Mouse (Mus musculus): ENCODE data around the gene Xrcc5. TPM values are rescaled to one million over a fixed set of nuclear protein-coding genes. Genes with fewer than 3 reads are reported as not detected.
A peak's percentile ranks its signal among the peaks of the same experiment; 100 is the strongest.

Xrcc5 gene
- polyA plus RNA-seq (2016; fragmentation: Nextera tagmentation; extraction: Ambion mirVana): 45.0 and 45.2 TPM in 2 replicates

- H3K4me3 ChIP-seq (replicated peaks): peak within 1 kb of the TSS; percentile 56
- ATAC-seq (ENCODE audit: low FRiP score): peak; percentile 96
- H3K4me2 ChIP-seq: peak within 1 kb of the TSS; percentile 64
- H3K9me3 ChIP-seq: no peaks in the 10 kb centered on the region
- H3K9ac ChIP-seq: peak within 1 kb of the TSS; percentile 73
- H3K27me3 ChIP-seq: no peaks in the 10 kb centered on the region
- H3K27ac ChIP-seq: peak within 1 kb of the TSS; percentile 90
- 0 out of 2 replicates have a peak, but pooled peaks cover 10% of the 10 kb centered on the region for H3K36me3 ChIP-seq (replicated peaks)
- WGBS: under 1% methylated on average over 21 of the region's 21 CpGs
- peaks cover 20% of the 10 kb centered on the region for H3K4me1 ChIP-seq
Measured at GRCm38 (mm10) chr1:72307317-72307798, at the start of gene Xrcc5. Gene Xrcc5, plus strand, starts transcription at chr1:72307421.

DNA sequence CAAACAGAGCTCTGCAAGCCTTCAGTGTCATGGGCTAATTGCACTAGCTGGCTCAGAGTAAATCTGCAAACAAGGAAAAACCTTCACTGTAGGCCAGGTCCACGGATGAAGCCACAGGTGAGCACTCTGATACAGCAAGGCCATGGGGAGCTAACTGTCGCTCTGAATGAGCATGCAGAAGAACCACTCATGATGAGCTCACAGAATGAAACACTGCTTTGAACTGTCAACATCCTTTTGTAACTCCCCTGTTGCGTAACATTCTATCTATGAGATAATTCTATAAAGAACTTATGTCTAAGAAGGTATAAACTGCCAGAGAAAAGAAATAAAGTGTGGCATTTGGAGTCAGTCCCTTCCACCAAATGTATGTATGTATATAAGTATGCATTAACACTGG is 44.1 kb upstream of the Xrcc5 start:
- Histone ChIP-seq H3K9ac (no peak overlapping the region), H3K4me1 (peaks cover 11% of the 10 kb centered on the region), H3K27me3 (no peaks in the 10 kb centered on the region), H3K4me2 (no peak overlapping the region), H3K9me3 (no peaks in the 10 kb centered on the region), H3K36me3 (replicated peaks) (peaks cover 5% of the 10 kb centered on the region; the same call in 1 of the 2 replicates), H3K4me3 (replicated peaks) (no peak overlapping the region), H3K27ac (no peak overlapping the region)
- 94% methylated on average over 3 of the region's 3 CpGs for WGBS
- no peak for ATAC-seq (ENCODE audit: low FRiP score)

- Histone ChIP-seq H3K27ac (no peak overlapping the region), H3K4me2 (no peak overlapping the region), H3K4me3 (replicated peaks) (no peak overlapping the region), H3K27me3 (no peaks in the 10 kb centered on the region), H3K9me3 (no peaks in the 10 kb centered on the region), H3K36me3 (replicated peaks) (peaks cover 5% of the 10 kb centered on the region; the same call in 1 of the 2 replicates), H3K9ac (no peak overlapping the region), H3K4me1 (no peaks in the 10 kb centered on the region)
- no peak for ATAC-seq (ENCODE audit: low FRiP score)
- WGBS: 94% methylated on average over 3 of the region's 3 CpGs
Measured at GRCm38 (mm10) chr1:72278085-72278484, 29.1 kb upstream of the Xrcc5 start.

GRCm38 (mm10) chr1:72282604-72283003 is 24.6 kb upstream of the Xrcc5 start:
- Histone ChIP-seq H3K4me1 (peaks cover 26% of the 10 kb centered on the region), H3K36me3 (replicated peaks) (no peaks in the 10 kb centered on the region), H3K27ac (no peak overlapping the region), H3K4me2 (no peak overlapping the region), H3K9me3 (no peaks in the 10 kb centered on the region), H3K4me3 (replicated peaks) (no peak overlapping the region), H3K9ac (no peak overlapping the region), H3K27me3 (no peaks in the 10 kb centered on the region)
- 86% methylated on average over 1 of the region's 1 CpGs for WGBS
- no peak for ATAC-seq (ENCODE audit: low FRiP score)

- WGBS: under 1% methylated on average over 30 of the region's 30 CpGs
- peak within 1 kb of the TSS; percentile 74 for H3K27ac ChIP-seq
Measured at GRCm38 (mm10) chr1:72283992-72284485, 23.2 kb upstream of the Xrcc5 start, which contains the start of the genes Pecr and Tmem169. Gene Pecr, minus strand, starts transcription at chr1:72284314. Gene Tmem169, plus strand, starts transcription at chr1:72284369.

DNA sequence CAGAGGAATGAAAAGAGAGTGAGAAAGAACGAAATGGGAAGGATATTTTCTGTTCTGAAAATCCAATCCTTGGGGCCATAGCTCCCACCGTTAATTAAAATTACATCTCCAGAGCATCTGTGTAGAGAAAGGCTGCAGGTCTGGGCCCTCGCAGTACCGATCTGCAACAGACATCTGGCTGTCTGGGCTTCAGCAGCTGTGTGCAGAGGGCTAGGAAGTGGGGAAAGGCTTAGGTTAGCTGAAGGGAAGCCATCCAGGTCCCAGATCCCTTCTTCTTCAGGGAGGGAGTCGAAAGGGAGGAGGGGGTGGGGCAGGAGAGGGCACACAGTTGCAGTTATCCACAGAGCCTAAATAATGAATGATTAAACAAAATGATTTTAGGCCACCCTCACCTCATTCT is 22.7 kb upstream of the Xrcc5 start:
- Histone ChIP-seq H3K36me3 (replicated peaks) (no peaks in the 10 kb centered on the region), H3K9ac (peak overlapping the region; percentile 63)
- WGBS: 5% methylated on average over 5 of the region's 5 CpGs

More at GRCm38 (mm10) chr1:72283992-72284485, 23.2 kb upstream of the Xrcc5 start, which contains the start of the genes Pecr and Tmem169:
- Histone ChIP-seq H3K4me1 (peaks cover 27% of the 10 kb centered on the region), H3K9me3 (no peaks in the 10 kb centered on the region), H3K36me3 (replicated peaks) (no peaks in the 10 kb centered on the region), H3K9ac (peak within 1 kb of the TSS; percentile 63), H3K27me3 (no peaks in the 10 kb centered on the region), H3K4me2 (peak within 1 kb of the TSS; percentile 80), H3K4me3 (replicated peaks) (peak within 1 kb of the TSS; percentile 54)
- ATAC-seq (ENCODE audit: low FRiP score): peak; percentile 99

DNA sequence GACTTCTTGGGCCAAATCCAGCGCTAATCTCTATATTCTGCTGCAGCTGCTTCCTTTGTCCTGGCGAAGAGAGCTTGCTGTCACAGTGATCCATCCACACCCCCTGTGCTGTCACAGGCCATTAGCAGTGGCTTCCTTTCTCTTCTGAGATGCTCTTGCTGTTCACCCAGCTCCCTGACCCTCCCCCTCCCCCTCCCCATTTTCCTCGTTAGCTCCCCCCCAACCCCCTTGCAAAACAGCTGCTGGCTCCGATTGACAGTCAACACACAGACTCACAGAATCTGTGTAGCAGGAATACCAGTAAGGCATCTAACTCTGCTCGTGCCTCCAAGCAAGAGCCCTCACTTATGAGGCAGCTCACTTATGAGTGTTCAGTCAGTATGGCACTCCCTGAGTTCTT is 20.3 kb upstream of the Xrcc5 start:
- no peaks in the 10 kb centered on the region for H3K36me3 ChIP-seq (replicated peaks)
- no peaks in the 10 kb centered on the region for H3K9me3 ChIP-seq
- peak overlapping the region; percentile 83 for H3K27ac ChIP-seq
- H3K4me2 ChIP-seq: peak overlapping the region; percentile 80; the same call in 1 of the 2 replicates
- WGBS: 14% methylated on average over 5 of the region's 5 CpGs
- H3K9ac ChIP-seq: 0 out of 2 replicates have a peak overlapping the region, but pooled peaks have one; percentile 21
- no peak overlapping the region for H3K4me3 ChIP-seq (replicated peaks)
- ATAC-seq (ENCODE audit: low FRiP score): peak; percentile 69
- H3K27me3 ChIP-seq: no peaks in the 10 kb centered on the region
- peaks cover 27% of the 10 kb centered on the region for H3K4me1 ChIP-seq

More for the DNA sequence above, 22.7 kb upstream of the Xrcc5 start:
- peak; percentile 51 for ATAC-seq (ENCODE audit: low FRiP score)
- no peaks in the 10 kb centered on the region for H3K27me3 ChIP-seq
- peak overlapping the region; percentile 80 for H3K4me2 ChIP-seq
- H3K4me1 ChIP-seq: peaks cover 27% of the 10 kb centered on the region
- H3K4me3 ChIP-seq (replicated peaks): peak overlapping the region; percentile 54
- H3K9me3 ChIP-seq: no peaks in the 10 kb centered on the region
- peak overlapping the region; percentile 74 for H3K27ac ChIP-seq

GRCm38 (mm10) chr1:72287893-72288292 is 19.3 kb upstream of the Xrcc5 start:
- H3K4me2 ChIP-seq: no peak overlapping the region

GRCm38 (mm10) chr1:72288527-72289150 is 18.6 kb upstream of the Xrcc5 start:
- no peak for ATAC-seq (ENCODE audit: low FRiP score)
- no peaks in the 10 kb centered on the region for H3K9me3 ChIP-seq
- no peak overlapping the region for H3K4me3 ChIP-seq (replicated peaks)
- 93% methylated on average over 4 of the region's 4 CpGs for WGBS
- no peak overlapping the region for H3K9ac ChIP-seq
- H3K27ac ChIP-seq: no peak overlapping the region
- no peaks in the 10 kb centered on the region for H3K27me3 ChIP-seq
- H3K4me2 ChIP-seq: no peak overlapping the region
- no peaks in the 10 kb centered on the region for H3K36me3 ChIP-seq (replicated peaks)
- H3K4me1 ChIP-seq: peaks cover 27% of the 10 kb centered on the region

More at GRCm38 (mm10) chr1:72287893-72288292, 19.3 kb upstream of the Xrcc5 start:
- ATAC-seq (ENCODE audit: low FRiP score): no peak
- Histone ChIP-seq H3K27ac (no peak overlapping the region), H3K4me3 (replicated peaks) (no peak overlapping the region), H3K27me3 (no peaks in the 10 kb centered on the region), H3K4me1 (peaks cover 27% of the 10 kb centered on the region), H3K9ac (no peak overlapping the region), H3K9me3 (no peaks in the 10 kb centered on the region), H3K36me3 (replicated peaks) (no peaks in the 10 kb centered on the region)
- WGBS: 86% methylated on average over 4 of the region's 4 CpGs

DNA sequence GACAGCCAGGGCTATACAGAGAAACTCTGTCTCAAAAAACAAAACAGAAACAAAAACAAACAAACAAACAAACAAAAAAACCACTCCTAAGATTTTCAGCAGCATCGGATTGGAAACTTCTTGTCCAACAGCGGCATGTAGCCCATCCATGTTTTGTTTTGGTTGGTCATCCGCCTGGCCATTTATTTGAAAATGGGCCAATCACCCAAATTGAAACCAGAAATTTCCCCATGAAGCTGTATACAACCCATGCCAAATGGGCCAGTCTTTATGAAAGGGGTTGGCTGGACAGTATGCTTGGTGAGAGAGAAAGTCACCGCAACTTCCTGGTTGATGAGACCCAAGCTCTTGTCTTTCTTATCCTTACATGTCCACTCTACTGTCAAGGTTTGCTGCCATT is 16.3 kb upstream of the Xrcc5 start:
- ATAC-seq (ENCODE audit: low FRiP score): no peak
- no peaks in the 10 kb centered on the region for H3K9me3 ChIP-seq
- WGBS: 96% methylated on average over 4 of the region's 4 CpGs
- no peaks in the 10 kb centered on the region for H3K36me3 ChIP-seq (replicated peaks)
- H3K4me2 ChIP-seq: no peak overlapping the region
- no peaks in the 10 kb centered on the region for H3K27me3 ChIP-seq
- no peak overlapping the region for H3K27ac ChIP-seq
- peaks cover 17% of the 10 kb centered on the region for H3K4me1 ChIP-seq
- H3K9ac ChIP-seq: no peak overlapping the region
- no peak overlapping the region for H3K4me3 ChIP-seq (replicated peaks)

- Histone ChIP-seq H3K27ac (no peak overlapping the region), H3K4me1 (peaks cover 13% of the 10 kb centered on the region), H3K4me2 (no peak overlapping the region), H3K27me3 (no peaks in the 10 kb centered on the region), H3K4me3 (replicated peaks) (no peak overlapping the region), H3K36me3 (replicated peaks) (no peaks in the 10 kb centered on the region), H3K9ac (no peak overlapping the region), H3K9me3 (no peaks in the 10 kb centered on the region)
- ATAC-seq (ENCODE audit: low FRiP score): no peak
- WGBS: 94% methylated on average over 4 of the region's 4 CpGs
Measured at GRCm38 (mm10) chr1:72291421-72291820, 15.8 kb upstream of the Xrcc5 start.

DNA sequence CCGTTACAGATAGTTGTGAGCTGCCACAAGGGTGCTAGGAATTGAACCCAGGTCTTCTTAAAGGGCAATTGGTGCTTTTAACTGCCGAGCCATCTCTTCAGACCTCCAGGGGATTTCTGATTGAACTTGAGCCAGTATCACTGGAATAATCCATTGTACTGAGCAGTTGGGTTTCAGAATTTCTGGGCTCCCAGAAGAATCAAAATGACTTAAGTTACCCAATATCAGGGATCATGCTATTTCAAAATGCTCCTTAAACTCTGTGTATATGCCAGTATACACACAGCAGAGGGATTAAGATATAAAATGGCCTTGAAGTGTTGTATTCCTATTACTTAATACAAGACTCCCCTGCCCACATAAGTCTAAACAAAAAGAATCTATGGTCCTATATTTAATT is 15.3 kb upstream of the Xrcc5 start:
- H3K4me2 ChIP-seq: no peak overlapping the region
- 89% methylated on average over 2 of the region's 2 CpGs for WGBS
- no peaks in the 10 kb centered on the region for H3K36me3 ChIP-seq (replicated peaks)
- no peak overlapping the region for H3K4me3 ChIP-seq (replicated peaks)
- ATAC-seq (ENCODE audit: low FRiP score): no peak
- peaks cover 8% of the 10 kb centered on the region for H3K4me1 ChIP-seq
- H3K9me3 ChIP-seq: no peaks in the 10 kb centered on the region
- H3K27me3 ChIP-seq: no peaks in the 10 kb centered on the region
- no peak overlapping the region for H3K9ac ChIP-seq
- H3K27ac ChIP-seq: no peak overlapping the region

All from forebrain, embryonic 12.5 days (tissue).